Mouse (Mus musculus) midbrain, embryonic 13.5 days (tissue): ENCODE data around the gene R3hdm2. TPM values are rescaled to one million over a fixed set of nuclear protein-coding genes. Genes with fewer than 3 reads are reported as not detected.

Experiments
- ATAC-seq: fragments of 200-750 bp; cut with Nextera tagmentation; 2 replicates; pipeline ENCODE4 v1.8.0; 2017; ENCODE audit warnings: mild to moderate bottlenecking, moderate TSS enrichment, moderate library complexity
- H3K27ac ChIP-seq: fragments of 300-500 bp; sonication (generic); 2 replicates; pipeline ENCODE4 v1.5.1; 2015; ENCODE audit warnings: inconsistent platforms, mild to moderate bottlenecking, moderate library complexity
- H3K27me3 ChIP-seq: fragments of 300-500 bp; sonication (generic); 2 replicates; pipeline ENCODE4 v1.6.1; 2015; ENCODE audit warnings: mild to moderate bottlenecking, inconsistent platforms
- H3K36me3 ChIP-seq: fragments of 300-500 bp; sonication (generic); 2 replicates; pipeline ENCODE4 v1.6.1; 2015; ENCODE audit warnings: mild to moderate bottlenecking, inconsistent platforms
- H3K4me1 ChIP-seq: fragments of 300-500 bp; sonication (generic); replicated peaks from 2 replicates; pipeline ENCODE4 v1.6.1; 2015; ENCODE audit warnings: inconsistent platforms
- H3K4me2 ChIP-seq: fragments of 300-500 bp; sonication (generic); replicated peaks from 2 replicates; pipeline ENCODE4 v1.6.1; 2015; ENCODE audit warnings: moderate library complexity, mild to moderate bottlenecking, inconsistent platforms
- H3K4me3 ChIP-seq: fragments of 300-500 bp; sonication (generic); replicated peaks from 2 replicates; pipeline ENCODE4 v1.5.1; 2015; ENCODE audit warnings: mild to moderate bottlenecking, inconsistent platforms
- H3K9ac ChIP-seq: fragments of 300-500 bp; sonication (generic); replicated peaks from 2 replicates; pipeline ENCODE4 v1.6.1; 2015; ENCODE audit warnings: mild to moderate bottlenecking, inconsistent platforms
- H3K9me3 ChIP-seq: fragments of 300-500 bp; sonication (generic); 2 replicates; pipeline ENCODE4 v1.6.1; 2016; ENCODE audit warnings: mild to moderate bottlenecking, inconsistent platforms
- WGBS: fragments of 180-500 bp; shearing (Covaris S2); methylation state at CpG from one replicate; pipeline ENCODE4 v1.1.7; 2015; 5-methylcytosine and 5-hydroxymethylcytosine counted together
- polyA plus RNA-seq: library from polyadenylated mRNA; unstranded; fragments of >200 nt; fragmentation: Nextera tagmentation; extraction: Ambion mirVana; gene quantifications from 2 replicates; pipeline ENCODE4 v1.2.1, GENCODE M21; 2015

R3hdm2 gene
- polyA plus RNA-seq, 1 experiment from 2014 or later = 36.1 TPM

GRCm38 (mm10) chr10:127526048-127526447, 145.9 kb downstream of the R3hdm2 start:
- Histone ChIP-seq H3K4me3 (peak overlapping the region; percentile 21), H3K9ac (peak overlapping the region; percentile 44), H3K36me3 (no peaks in the 10 kb centered on the region), H3K27ac (peak overlapping the region; percentile 83; the same call in 1 of the 2 replicates), H3K4me2 (peak overlapping the region; percentile 78), H3K27me3 (peaks cover 74% of the 10 kb centered on the region), H3K4me1 (peaks cover 82% of the 10 kb centered on the region), H3K9me3 (no peaks in the 10 kb centered on the region)
- ATAC-seq = no peak
- 2% methylated on average over 26 of the region's 26 CpGs for WGBS

DNA sequence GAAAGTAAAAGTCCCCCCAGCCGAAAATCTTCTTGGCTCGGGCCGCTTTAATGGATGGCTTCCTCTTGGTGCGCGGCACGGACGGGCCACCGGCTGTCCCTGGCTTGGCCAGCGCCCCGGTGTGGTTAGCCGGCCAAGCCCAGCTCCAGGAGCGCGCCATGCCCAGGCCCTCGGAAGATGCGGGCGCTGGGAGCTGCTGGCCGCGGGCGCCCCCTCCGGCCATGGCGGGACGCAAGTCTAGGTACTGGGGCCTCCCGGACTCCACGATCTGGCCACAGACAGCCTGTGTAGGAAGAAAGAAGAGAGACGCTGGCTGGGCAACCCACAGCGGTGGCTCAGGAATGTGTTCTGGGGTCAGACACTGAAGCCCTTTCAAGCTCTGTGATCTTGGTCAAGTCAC, 146.6 kb downstream of the R3hdm2 start:
- Histone ChIP-seq H3K4me3 (peak overlapping the region; percentile 21), H3K27ac (peak overlapping the region; percentile 83), H3K4me2 (peak overlapping the region; percentile 78), H3K27me3 (peaks cover 81% of the 10 kb centered on the region), H3K4me1 (peaks cover 82% of the 10 kb centered on the region), H3K9ac (peak overlapping the region; percentile 54; the same call in 1 of the 2 replicates), H3K9me3 (no peaks in the 10 kb centered on the region), H3K36me3 (no peaks in the 10 kb centered on the region)
- WGBS = under 1% methylated on average over 26 of the region's 26 CpGs
- no peak for ATAC-seq

DNA sequence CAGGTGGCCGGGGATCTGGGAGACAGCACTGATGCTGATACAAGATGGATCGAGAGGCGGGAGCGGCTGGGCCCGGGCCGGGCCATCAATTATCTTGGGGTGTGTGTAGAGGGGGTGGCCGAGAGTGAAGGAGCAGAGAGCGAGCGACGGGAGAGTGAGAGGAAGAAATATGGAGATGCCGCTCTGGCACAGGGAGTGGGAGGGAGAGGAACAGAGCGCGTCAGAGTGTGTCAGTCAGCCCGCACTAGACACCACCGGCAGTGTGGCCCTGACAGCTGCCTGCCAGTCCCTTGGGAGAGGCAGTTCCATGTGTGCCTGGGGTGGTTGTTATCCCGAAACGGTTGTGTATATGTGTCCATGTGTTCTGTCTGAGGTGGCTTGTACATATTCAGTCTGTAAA, 147.4 kb downstream of the R3hdm2 start:
- ATAC-seq = peak; percentile 21
- Histone ChIP-seq H3K4me1 (peaks cover 82% of the 10 kb centered on the region), H3K36me3 (no peaks in the 10 kb centered on the region), H3K27ac (peak overlapping the region; percentile 83), H3K9ac (peak overlapping the region; percentile 54), H3K4me2 (peak overlapping the region; percentile 78), H3K9me3 (no peaks in the 10 kb centered on the region), H3K27me3 (peaks cover 89% of the 10 kb centered on the region), H3K4me3 (peak overlapping the region; percentile 21)
- WGBS = 2% methylated on average over 17 of the region's 17 CpGs

DNA sequence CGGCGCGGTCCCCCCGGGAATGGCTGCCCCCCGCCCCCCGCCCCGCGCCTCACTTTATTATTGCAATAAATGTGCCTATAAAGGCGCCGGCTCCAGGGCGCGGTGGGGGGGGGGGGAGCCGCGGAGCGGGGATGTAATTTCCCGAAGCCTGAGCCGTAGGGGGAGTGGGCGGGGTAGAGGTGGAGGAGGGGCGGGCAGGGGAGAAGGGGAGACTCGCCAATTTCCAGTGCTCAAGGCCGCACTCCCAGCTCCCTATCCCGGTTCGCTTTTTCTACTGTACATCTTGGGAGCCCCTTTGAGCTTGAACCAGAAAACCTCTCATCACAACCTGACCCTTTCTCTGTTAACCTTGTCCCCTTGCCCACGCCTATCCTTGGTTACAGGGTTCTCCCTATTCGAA, 150.8 kb downstream of the R3hdm2 start:
- Histone ChIP-seq H3K4me2 (peak overlapping the region; percentile 78), H3K27me3 (peaks cover 100% of the 10 kb centered on the region), H3K4me1 (peaks cover 95% of the 10 kb centered on the region), H3K36me3 (no peaks in the 10 kb centered on the region), H3K27ac (peak overlapping the region; percentile 83), H3K9ac (peak overlapping the region; percentile 59), H3K9me3 (no peaks in the 10 kb centered on the region), H3K4me3 (peak overlapping the region; percentile 58)
- under 1% methylated on average over 24 of the region's 25 CpGs for WGBS
- no peak for ATAC-seq

GRCm38 (mm10) chr10:127531548-127531947, 151.4 kb downstream of the R3hdm2 start:
- WGBS = 2% methylated on average over 4 of the region's 4 CpGs
- no peaks in the 10 kb centered on the region for H3K9me3 ChIP-seq
- H3K27me3 ChIP-seq = peaks cover 97% of the 10 kb centered on the region
- peak overlapping the region; percentile 58 for H3K4me3 ChIP-seq
- peak overlapping the region; percentile 59 for H3K9ac ChIP-seq
- no peaks in the 10 kb centered on the region for H3K36me3 ChIP-seq
- peak; percentile 8; the same call in 1 of the 2 replicates for ATAC-seq
- peak overlapping the region; percentile 83 for H3K27ac ChIP-seq
- H3K4me1 ChIP-seq = peaks cover 95% of the 10 kb centered on the region
- peak overlapping the region; percentile 78 for H3K4me2 ChIP-seq

- peak within 1 kb of the TSS; percentile 80 for H3K9ac ChIP-seq
- WGBS = 1% methylated on average over 60 of the region's 78 CpGs
- peak within 1 kb of the TSS; percentile 74 for H3K27ac ChIP-seq
- H3K9me3 ChIP-seq = no peaks in the 10 kb centered on the region
- H3K4me3 ChIP-seq = peak within 1 kb of the TSS; percentile 58
- peaks cover 79% of the 10 kb centered on the region for H3K4me1 ChIP-seq
- peak within 1 kb of the TSS; percentile 78 for H3K4me2 ChIP-seq
- peaks cover 11% of the 10 kb centered on the region for H3K36me3 ChIP-seq
- peaks cover 70% of the 10 kb centered on the region for H3K27me3 ChIP-seq
- ATAC-seq = no peak
Observed at GRCm38 (mm10) chr10:127534036-127534928, 154.2 kb downstream of the R3hdm2 start, which contains the start of gene Nxph4. TSS of gene Nxph4 (minus strand) at chr10:127534559.

GRCm38 (mm10) chr10:127534929-127535384, 154.8 kb downstream of the R3hdm2 start:
- H3K9me3 ChIP-seq = no peaks in the 10 kb centered on the region
- H3K27ac ChIP-seq = peak overlapping the region; percentile 74
- peaks cover 18% of the 10 kb centered on the region for H3K36me3 ChIP-seq
- peak overlapping the region; percentile 58 for H3K4me3 ChIP-seq
- H3K4me2 ChIP-seq = peak overlapping the region; percentile 78
- H3K9ac ChIP-seq = peak overlapping the region; percentile 80
- H3K27me3 ChIP-seq = peaks cover 63% of the 10 kb centered on the region
- WGBS = 1% methylated on average over 23 of the region's 30 CpGs
- H3K4me1 ChIP-seq = peaks cover 72% of the 10 kb centered on the region
- ATAC-seq = 0 out of 2 replicates have a peak, but pooled peaks have one; percentile 7

DNA sequence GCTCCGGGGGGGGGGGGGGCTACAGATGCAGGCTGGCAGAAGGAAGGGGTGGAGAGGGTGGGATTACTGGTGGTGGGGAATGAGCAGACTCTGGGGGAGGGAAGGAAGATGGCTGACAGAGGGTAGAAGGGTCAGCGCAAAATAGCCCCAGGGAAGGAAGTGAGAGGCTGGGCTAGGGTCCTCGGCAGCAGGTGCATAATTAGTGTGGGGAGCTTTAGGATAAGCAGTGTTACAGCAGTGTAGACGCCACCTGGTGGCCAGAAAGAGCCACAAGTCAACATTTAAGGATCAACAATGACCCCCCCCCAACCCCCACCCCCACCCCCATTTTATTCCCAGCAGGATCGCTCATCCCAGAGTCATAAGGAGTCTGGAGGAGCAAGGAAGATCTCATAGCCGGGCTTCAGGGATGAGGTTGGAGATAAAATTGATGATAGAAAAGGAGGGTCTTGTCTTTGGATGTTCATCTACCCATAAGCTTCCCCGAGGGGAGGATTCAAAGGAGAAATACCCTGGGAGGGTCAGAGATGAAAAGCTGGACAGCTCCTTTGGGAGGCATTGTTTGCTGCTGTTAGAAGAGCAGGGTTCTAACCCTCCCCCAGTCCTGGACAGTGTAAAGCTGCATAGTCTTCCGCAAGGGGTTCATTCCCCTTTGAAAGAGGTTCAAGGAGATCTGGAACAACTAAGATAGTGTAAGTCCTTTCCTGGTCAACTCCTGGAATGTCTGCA, 156.6 kb downstream of the R3hdm2 start:
- Histone ChIP-seq H3K4me3 (no peak overlapping the region), H3K4me2 (peak overlapping the region; percentile 13), H3K27me3 (peaks cover 45% of the 10 kb centered on the region), H3K9ac (no peak overlapping the region), H3K9me3 (no peaks in the 10 kb centered on the region), H3K4me1 (peaks cover 54% of the 10 kb centered on the region), H3K27ac (peak overlapping the region; percentile 74), H3K36me3 (peaks cover 36% of the 10 kb centered on the region)
- ATAC-seq = peak; percentile 59
- WGBS = 6% methylated on average over 8 of the region's 8 CpGs

GRCm38 (mm10) chr10:127537854-127538583, 157.9 kb downstream of the R3hdm2 start:
- WGBS = 22% methylated on average over 7 of the region's 7 CpGs
- peak overlapping the region; percentile 67; the same call in 1 of the 2 replicates for H3K27ac ChIP-seq
- ATAC-seq = peak; percentile 57

DNA sequence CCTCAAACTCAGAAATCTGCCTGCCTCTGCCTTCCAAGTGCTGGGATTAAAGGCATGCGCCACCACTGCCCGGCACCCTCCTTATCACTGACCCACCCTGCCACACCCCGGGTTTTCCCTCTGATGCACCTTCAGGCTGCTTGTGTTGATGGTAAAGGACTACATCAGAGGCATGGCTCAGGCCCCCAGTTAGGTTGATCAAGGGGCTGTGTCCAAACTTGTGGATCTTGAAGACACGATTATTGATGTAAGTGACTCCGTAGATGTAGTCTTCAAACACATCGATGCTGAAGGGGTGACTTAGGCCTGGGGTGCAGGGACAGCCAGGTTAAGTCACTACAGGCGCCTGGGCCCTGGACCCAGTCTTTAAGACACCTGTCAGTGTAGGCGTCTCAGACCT, 161.4 kb downstream of the R3hdm2 start:
- ATAC-seq = no peak
- no peak overlapping the region; the same call in 1 of the 2 replicates for H3K27ac ChIP-seq

More at GRCm38 (mm10) chr10:127537854-127538583, 157.9 kb downstream of the R3hdm2 start:
- Histone ChIP-seq H3K4me2 (no peak overlapping the region), H3K4me1 (peaks cover 56% of the 10 kb centered on the region), H3K9me3 (no peaks in the 10 kb centered on the region), H3K27me3 (peaks cover 33% of the 10 kb centered on the region), H3K4me3 (no peak overlapping the region), H3K36me3 (peaks cover 49% of the 10 kb centered on the region), H3K9ac (no peak overlapping the region)

GRCm38 (mm10) chr10:127542084-127542483, 162.0 kb downstream of the R3hdm2 start:
- Histone ChIP-seq H3K9me3 (no peaks in the 10 kb centered on the region), H3K27ac (peak overlapping the region; percentile 54), H3K4me2 (no peak overlapping the region), H3K36me3 (peaks cover 89% of the 10 kb centered on the region), H3K27me3 (no peaks in the 10 kb centered on the region), H3K4me3 (no peak overlapping the region), H3K4me1 (peaks cover 16% of the 10 kb centered on the region), H3K9ac (no peak overlapping the region; the same call in 1 of the 2 replicates)
- 66% methylated on average over 13 of the region's 13 CpGs for WGBS
- no peak for ATAC-seq

More for the DNA sequence above, 161.4 kb downstream of the R3hdm2 start:
- Histone ChIP-seq H3K36me3 (peaks cover 83% of the 10 kb centered on the region), H3K9ac (no peak overlapping the region), H3K27me3 (no peaks in the 10 kb centered on the region), H3K4me3 (no peak overlapping the region), H3K4me1 (peaks cover 21% of the 10 kb centered on the region), H3K9me3 (no peaks in the 10 kb centered on the region), H3K4me2 (no peak overlapping the region)
- WGBS = 97% methylated on average over 8 of the region's 8 CpGs
